Mouse (Mus musculus) cortical plate, adult 2 months (tissue): ENCODE measurements around the gene Enox1.

Source experiments
- CTCF ChIP-seq: fragments of 200-500 bp; IDR thresholded peaks from 2 replicates; pipeline ENCODE4 v1.5.1; 2011; ENCODE audit warnings: mild to moderate bottlenecking, control low read depth, low read length; ENCODE audit not compliant: insufficient read depth; ENCODE audit errors: extremely low read depth
- POLR2A ChIP-seq: fragments of 200-500 bp; IDR thresholded peaks from 2 replicates; pipeline ENCODE4 v1.6.1; 2011; ENCODE audit warnings: mild to moderate bottlenecking, low read length, control low read depth; ENCODE audit not compliant: insufficient read depth; ENCODE audit errors: extremely low read depth

DNA sequence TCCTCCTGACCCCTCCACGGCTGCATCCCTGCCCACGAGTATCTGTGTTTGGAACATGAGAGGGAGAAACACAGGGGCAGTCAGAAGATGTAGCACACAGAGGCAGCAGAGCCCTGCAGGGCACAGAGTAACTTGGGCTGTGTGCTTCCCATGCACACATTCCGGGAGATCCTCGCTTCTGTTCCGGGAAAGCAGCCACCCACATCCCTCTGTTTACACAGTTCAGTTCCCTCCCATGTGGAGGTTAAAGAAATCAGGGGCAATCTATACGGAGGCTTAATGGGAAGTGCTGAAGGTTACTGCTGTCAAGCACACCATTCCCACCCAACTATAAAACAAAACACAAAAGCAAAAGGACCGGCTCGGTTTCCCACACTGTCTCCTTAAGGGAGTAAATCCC, 516.6 kb downstream of the Enox1 start:
- TF ChIP-seq POLR2A = no peak
- no peak for TF ChIP-seq CTCF
